In the genomic region with DNA sequence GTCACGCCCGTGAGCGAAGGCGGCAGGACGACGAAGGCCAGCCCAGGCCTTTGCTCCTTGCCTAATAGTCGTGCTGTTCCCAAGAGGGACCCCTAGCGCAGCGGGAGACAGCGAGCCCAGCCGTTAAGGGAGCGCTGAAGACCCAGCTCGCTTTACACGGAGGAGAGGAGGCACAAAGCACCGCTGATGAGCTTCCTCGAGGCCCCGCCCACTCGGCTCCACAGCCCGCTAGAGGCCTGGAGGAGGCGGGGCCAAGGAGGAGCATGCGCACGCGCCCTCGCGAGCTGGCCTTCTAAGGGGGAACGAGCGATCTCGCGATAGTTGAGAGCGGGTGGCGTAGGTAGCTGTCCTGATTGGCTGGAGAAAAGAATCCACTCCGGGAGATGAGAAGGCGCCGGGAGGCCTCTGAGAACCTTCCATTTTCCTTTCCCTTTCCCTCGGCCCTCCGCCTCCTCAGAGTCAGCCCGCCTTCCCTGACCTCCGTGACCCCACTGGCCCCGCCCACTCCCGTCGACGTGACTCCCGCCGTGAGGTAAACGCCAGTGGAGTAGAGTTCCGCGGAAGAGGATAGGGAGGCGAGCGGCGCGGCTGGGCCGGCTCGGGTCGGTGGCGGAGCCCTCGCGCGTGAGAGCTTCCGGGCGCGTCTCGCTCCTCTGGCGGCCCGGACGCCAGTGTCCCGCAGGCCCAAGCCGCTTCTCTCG, we compare ENCODE assay signal across 8 mouse cellular contexts. TPM values are rescaled to one million over a fixed set of nuclear protein-coding genes. Genes with fewer than 3 reads are reported as not detected.
DNase-seq lines count a peak whose midpoint lies in the region; ATAC-seq and TF ChIP-seq lines count a peak whose summit lies in the region.
"Not testable (repeated sequence)": the region's sequence is repeated elsewhere in the genome, so short reads cannot be mapped to it uniquely, and the experiment has no call there.

No protein-coding gene starts in this region.

- DNase-seq in liver, result peak; percentile 21
- DNase-seq in midbrain, embryonic 11.5 days (ENCODE audit: low spot score, missing footprints), result peak; percentile 83
- peak; percentile 3 for DNase-seq in right cerebral cortex, postnatal 4 days
- peak; percentile 74 for DNase-seq in yolk sac, embryonic 10.5 days (ENCODE audit: low spot score)

- not testable (repeated sequence) for H3K4me1 ChIP-seq in embryonic fibroblast, embryonic 13.5 days (ENCODE audit: control insufficient read depth, insufficient read depth, low read length); heart, embryonic 14.5 days (ENCODE audit: control insufficient read depth in 2 of 2, insufficient read depth in 2 of 2, low read length in 2 of 2); intestine, embryonic 16.5 days (ENCODE audit: control insufficient read depth, insufficient read depth, low read length); midbrain, embryonic 11.5 days (ENCODE audit: control insufficient read depth, insufficient read depth, low read length)

- H3K4me2 ChIP-seq in heart, embryonic 14.5 days (ENCODE audit: low read length), result peak overlapping the region; percentile 66
- peak overlapping the region; percentile 61 for H3K4me2 ChIP-seq in intestine, embryonic 16.5 days (ENCODE audit: low read depth, low read length)
- peak overlapping the region; percentile 30; the same call in 1 of the 2 replicates for H3K4me2 ChIP-seq in midbrain, embryonic 11.5 days

- not testable (repeated sequence) for TF ChIP-seq CTCF in embryonic fibroblast, embryonic 13.5 days (IDR thresholded peaks at IDR 0.05; ENCODE audit: borderline replicate concordance, insufficient read depth, low read length)

- H3K9me3 ChIP-seq in heart, embryonic 14.5 days (ENCODE audit: control insufficient read depth, low read length); intestine, embryonic 16.5 days (ENCODE audit: control insufficient read depth, low read length); midbrain, embryonic 11.5 days (ENCODE audit: control insufficient read depth, low read length): not testable (repeated sequence)

- H3K27me3 ChIP-seq in heart, embryonic 14.5 days (ENCODE audit: control insufficient read depth, insufficient read depth, low read length); intestine, embryonic 16.5 days (replicated peaks; ENCODE audit: control insufficient read depth, insufficient read depth, low read length); midbrain, embryonic 11.5 days (ENCODE audit: control insufficient read depth, insufficient read depth, low read length): not testable (repeated sequence)

- H3K36me3 ChIP-seq in heart, embryonic 14.5 days (ENCODE audit: control insufficient read depth, insufficient read depth, low read length); intestine, embryonic 16.5 days (ENCODE audit: control insufficient read depth, insufficient read depth, low read length); midbrain, embryonic 11.5 days (ENCODE audit: control insufficient read depth, insufficient read depth, low read length): not testable (repeated sequence)

- not testable (repeated sequence) for H3K27ac ChIP-seq in embryonic fibroblast, embryonic 13.5 days (ENCODE audit: insufficient read depth, low read length); heart, embryonic 14.5 days (replicated peaks in 1 of 2; ENCODE audit: control insufficient read depth in 1 of 2, insufficient read depth in 1 of 2, low read depth in 2 of 2, low read length in 2 of 2); intestine, embryonic 16.5 days (ENCODE audit: low read length); midbrain, embryonic 11.5 days (ENCODE audit: low read depth, low read length)

- TF ChIP-seq POLR2A in embryonic fibroblast, embryonic 13.5 days (IDR thresholded peaks at IDR 0.05; ENCODE audit: low read depth, low read length), result not testable (repeated sequence)

- H3K4me3 ChIP-seq in embryonic fibroblast, embryonic 13.5 days (ENCODE audit: insufficient read depth, low read length), result peak overlapping the region; percentile 31
- peak overlapping the region; percentile 36 to 48 for H3K4me3 ChIP-seq in heart, embryonic 14.5 days (ENCODE audit: control insufficient read depth in 1 of 2, insufficient read depth in 1 of 2, low read depth in 1 of 2, low read length in 2 of 2)
- H3K4me3 ChIP-seq in intestine, embryonic 16.5 days (ENCODE audit: low read length), result peak overlapping the region; percentile 47
- H3K4me3 ChIP-seq in midbrain, embryonic 11.5 days (ENCODE audit: low read depth, low read length), result peak overlapping the region; percentile 23

- ATAC-seq in activated CD4-positive, CD25-positive, alpha-beta regulatory T cell, adult 4 months, result peak; percentile 23
- ATAC-seq in heart, embryonic 14.5 days (ENCODE audit: insufficient number of reproducible peaks, insufficient read depth, low FRiP score, low read depth), result not testable (repeated sequence)
- peak; percentile 62 for ATAC-seq in intestine, embryonic 16.5 days
- peak; percentile 78; the same call in 1 of the 2 replicates for ATAC-seq in midbrain, embryonic 11.5 days (ENCODE audit: low FRiP score)

- 16% methylated on average over 67 of the region's 68 CpGs for WGBS in heart, embryonic 14.5 days
- 17% methylated on average over 66 of the region's 68 CpGs for WGBS in intestine, embryonic 16.5 days
- 16% methylated on average over 61 of the region's 68 CpGs for WGBS in midbrain, embryonic 11.5 days

- 0 out of 2 replicates have a peak overlapping the region, but pooled peaks have one; percentile 16 for H3K9ac ChIP-seq in heart, embryonic 14.5 days (ENCODE audit: low read length)
- H3K9ac ChIP-seq in intestine, embryonic 16.5 days (ENCODE audit: low read depth, low read length), result peak overlapping the region; percentile 53
- not testable (repeated sequence) for H3K9ac ChIP-seq in midbrain, embryonic 11.5 days (ENCODE audit: low read length)

RNA-seq across cellular contexts. Expression of a gene that starts 46.9 kb away (rescaled TPM):
- 1 to 10 TPM in 1 of 2 experiments, not detected in 1; 9.8 TPM for polyA plus RNA-seq in activated CD4-positive, CD25-positive, alpha-beta regulatory T cell, adult 4 months (2017; shearing (Covaris generic))
- not detected in 2 replicates for polyA plus RNA-seq in embryonic fibroblast, embryonic 13.5 days (2011; ENCODE audit: insufficient read length, low read depth, missing spikeins)
- not detected in 2 replicates for polyA plus RNA-seq in heart, embryonic 14.5 days (2014; fragmentation: Nextera tagmentation; extraction: Ambion mirVana)
- 0.10 and 0.11 TPM in 2 replicates for polyA plus RNA-seq in intestine, embryonic 16.5 days (2015; fragmentation: Nextera tagmentation; extraction: Ambion mirVana)
- 0.08 and 0.10 TPM in 2 replicates for polyA plus RNA-seq in midbrain, embryonic 11.5 days (2014; fragmentation: Nextera tagmentation; extraction: Ambion mirVana)

Comparison
In these comparisons a context has a peak if more than half of its experiments do, and no peak if none do; other contexts are left out.
1. DNase-seq: peak in every context shown above with its lines; median percentile 83 in midbrain, embryonic 11.5 days; 74 in yolk sac, embryonic 10.5 days; 21 in liver; 3 in right cerebral cortex, postnatal 4 days.